Mouse (Mus musculus): ENCODE data around the gene Rtkn.

The Rtkn gene

DNA sequence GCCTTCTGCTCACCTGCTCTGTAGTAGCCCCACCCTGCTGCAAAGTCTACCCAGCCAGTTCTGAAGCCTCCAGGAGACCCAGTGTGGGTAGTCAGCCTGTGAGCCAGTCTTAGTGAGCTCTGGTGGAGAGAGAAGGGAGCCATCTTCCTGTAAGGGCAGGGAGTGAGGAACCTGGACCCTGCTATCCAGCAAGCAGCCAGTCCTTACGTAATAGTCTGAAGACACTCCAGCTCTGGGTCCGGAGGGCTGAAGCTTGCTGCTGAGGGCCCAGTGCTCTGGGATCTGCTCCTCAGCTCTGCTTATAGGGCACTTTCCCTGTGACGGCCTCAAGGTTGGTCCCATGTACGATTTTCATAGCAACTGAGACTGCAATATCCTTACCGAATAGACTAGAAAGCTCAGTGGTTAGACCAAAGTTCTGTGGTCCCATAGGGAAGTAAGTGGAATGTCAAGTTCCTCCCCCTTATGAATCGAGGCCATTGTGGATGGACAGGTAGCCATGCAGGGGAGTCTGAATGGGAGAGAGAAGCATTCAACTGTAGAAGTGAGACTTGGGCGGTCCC is at the start of gene Rtkn:
Rtkn (plus strand) TSS at position 513 of the 563 bp plus-strand sequence.
- DNase-seq (ENCODE audit: low read depth in 2 of 2, low spot score in 2 of 2): no peak

DNA sequence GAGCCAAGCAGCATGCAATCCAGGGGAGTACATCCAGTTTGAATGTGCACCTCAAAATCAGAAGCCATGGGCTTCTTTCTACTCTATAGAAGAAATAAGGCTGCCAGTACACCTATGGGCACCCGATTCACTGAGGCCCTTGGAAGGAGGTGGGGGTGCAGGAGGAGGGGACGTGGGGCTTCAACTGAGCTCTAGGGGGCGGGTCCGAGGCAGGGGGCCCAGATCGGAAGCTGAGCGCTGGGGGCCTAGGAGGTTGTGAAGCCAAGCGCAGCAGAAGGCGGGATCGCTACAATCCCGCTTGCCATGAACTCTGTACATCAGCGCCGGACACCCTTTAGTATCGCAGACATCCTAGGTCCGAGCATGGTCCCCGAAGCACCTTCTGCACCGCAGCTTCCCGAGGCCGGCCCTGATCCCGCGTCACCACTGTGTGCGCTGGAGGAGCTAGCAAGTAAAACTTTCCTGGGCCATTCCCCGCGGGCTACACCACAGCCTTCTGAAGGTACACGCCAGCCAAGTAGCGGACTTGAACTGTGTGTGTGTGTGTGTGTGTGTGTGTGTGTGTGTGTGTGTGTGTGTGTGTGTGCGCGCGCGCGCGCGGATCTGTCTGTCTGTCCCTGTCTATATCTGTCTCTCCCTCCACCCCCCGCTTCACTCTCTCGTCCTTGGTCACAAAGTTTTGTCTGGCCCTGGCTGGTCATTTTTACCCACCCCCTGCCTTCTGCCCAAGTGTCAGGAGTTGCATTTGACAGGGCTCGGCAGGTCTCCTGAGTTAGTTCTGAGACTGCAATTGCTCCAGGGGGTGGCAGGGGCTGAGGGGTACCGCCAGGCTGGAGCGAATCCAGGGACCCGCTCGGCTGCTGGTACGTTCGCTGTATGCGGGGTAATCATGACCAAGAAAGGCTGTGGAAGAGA is 48.9 kb upstream of the Rtkn start, which contains the start of gene Lbx2:
Lbx2 (plus strand) TSS at position 247 of the 915 bp plus-strand sequence.
- DNase-seq (ENCODE audit: low read depth in 2 of 2, low spot score in 2 of 2): no peak

DNA sequence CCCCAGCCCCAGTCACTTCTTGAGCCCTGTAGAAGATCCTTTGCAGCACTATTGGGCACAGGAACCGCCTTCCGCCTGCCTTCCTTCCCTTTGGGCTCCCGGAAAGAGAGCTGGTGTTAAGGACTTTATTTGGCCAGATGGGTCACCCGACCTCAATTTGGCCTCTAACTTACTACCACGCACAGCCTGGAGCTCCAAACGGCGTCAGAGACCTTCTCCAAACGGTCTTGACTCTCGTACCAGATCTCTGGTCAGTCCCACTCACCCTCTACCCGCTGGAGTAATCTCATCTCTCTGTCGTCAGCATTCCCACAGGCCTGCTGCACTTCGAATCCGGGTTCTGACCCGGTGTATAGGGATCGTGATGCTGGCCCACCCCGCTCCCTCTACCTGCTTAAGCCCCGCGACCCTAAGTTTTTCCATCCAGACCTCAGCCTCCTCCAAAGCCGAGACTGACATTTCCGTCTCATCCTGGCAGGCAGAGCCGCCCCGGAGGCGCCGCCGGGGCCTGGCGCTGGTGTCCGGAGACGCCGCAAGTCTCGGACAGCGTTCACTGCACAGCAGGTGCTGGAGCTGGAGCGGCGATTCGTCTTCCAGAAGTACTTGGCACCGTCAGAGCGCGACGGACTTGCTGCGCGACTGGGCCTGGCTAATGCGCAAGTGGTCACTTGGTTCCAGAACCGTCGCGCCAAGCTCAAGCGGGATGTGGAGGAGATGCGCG is 47.9 kb upstream of the Rtkn start:
- DNase-seq (ENCODE audit: low read depth in 2 of 2, low spot score in 2 of 2): no peak

DNA sequence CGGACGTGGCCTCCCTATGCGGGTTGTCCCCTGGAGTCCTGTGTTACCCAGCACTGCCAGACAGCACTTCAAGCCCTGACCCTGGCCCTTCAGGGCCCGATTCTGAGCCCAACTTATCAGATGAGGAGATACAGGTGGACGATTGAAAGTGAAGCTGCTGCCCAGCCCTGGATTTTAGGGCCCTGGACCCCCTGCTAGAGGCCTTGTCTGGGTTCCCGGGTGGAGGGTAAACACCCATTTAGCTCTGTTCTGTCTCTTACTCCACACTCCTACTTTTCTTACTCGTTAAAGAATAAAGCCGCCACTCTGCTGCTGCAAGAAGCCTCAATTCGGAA is 47.4 kb upstream of the Rtkn start:
- no peak for DNase-seq (ENCODE audit: low read depth in 2 of 2, low spot score in 2 of 2)

DNA sequence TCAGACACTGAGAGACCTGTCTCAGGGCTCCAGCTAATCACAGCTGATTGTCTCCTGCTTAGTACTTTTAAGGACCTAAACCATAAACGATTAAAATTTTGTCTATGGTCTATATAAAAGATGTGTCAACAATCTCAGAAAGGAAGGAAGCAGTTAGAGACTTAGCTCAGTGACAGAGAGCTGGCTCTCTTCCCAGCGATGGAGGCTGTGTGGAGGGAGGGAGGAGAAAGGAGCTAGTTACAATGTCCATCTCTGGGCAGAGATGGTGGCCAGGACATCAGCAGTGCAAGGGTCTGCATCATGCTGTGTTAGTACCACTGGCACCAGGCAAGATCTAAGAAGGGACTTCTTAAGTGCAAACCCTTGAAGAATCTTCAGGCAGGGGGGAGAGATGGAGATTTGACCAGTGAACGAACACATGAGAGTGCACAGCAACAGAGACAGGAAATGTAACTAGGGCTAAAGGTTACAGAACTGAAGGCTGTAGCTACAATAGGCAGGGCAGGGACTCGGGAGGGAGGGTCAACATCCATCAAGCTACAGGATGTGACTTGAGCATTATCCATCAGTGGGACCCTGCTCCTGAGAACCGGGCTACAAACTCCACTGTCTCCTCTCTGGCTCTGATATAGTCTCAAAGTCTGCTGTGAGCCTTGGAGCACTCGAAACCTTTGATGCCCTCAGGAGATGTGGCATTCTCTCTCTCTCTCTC is 42.7 kb upstream of the Rtkn start:
- DNase-seq (ENCODE audit: low read depth in 2 of 2, low spot score in 2 of 2): no peak

DNA sequence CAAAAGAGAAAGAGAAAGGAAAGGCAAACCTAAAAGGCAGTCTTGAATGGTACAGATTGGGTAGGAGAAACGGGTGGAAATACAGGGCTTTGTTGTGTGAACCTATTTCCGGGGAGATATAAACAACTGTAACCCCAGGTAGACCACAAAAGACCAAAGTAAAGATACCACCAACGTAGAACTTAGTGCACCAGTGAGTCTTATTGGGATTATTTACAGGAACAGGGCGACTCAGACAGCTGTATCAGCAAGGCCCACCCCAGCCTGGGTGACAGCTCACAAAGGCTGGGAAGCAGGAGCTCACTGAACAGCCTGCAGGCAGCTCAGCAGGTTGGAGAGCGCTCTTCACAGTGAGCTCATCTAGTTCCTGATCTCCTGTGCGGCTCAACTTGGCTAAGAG is 39.3 kb upstream of the Rtkn start:
- peak; percentile 57 to 66 for DNase-seq (ENCODE audit: low read depth in 2 of 2, low spot score in 2 of 2)

DNA sequence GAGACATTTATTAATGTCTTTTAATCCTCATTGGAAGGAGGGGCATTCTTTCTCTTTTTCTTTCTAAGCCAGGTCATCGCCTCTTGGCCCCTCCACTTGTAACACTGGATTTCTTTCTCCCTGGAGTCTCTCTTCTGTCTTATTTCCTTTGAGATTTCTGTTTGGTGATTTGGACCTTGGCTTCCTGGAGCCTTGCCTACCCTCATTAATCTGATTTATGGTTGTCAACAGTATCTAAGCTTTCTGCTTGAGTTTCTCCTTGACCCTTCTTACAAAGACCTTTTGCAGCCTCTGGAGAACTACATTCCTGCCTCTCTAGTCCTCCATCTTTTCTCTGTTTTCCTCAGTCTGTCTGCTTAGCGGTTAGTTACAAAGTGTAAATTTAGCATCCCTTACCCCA is 36.9 kb upstream of the Rtkn start:
- DNase-seq (ENCODE audit: low read depth in 2 of 2, low spot score in 2 of 2): no peak

DNA sequence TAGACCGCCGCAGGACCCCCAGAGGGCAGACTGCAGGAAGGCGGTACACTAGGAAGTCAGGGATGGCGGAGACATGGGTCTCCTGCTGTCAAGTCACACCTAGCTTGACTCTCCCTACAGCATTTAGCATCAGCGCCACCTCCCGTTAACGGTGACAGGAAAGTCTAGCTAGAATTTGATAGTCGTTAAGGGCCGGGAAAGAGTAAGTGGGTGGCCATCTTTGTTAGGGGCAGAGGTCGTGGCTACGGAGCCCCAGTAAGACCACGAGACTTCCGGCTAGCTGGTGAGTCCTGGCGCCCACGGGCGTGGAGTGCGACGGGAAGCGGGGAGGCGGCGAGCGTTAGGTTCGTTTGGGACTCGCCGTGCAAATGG is 34.0 kb upstream of the Rtkn start, which contains the start of the genes Ccdc142 and Gm42688:
Ccdc142 (plus strand) TSS at position 286 of the 372 bp plus-strand sequence.
Gm42688 (plus strand) TSS at position 302 of the 372 bp plus-strand sequence.
- peak; percentile 81 to 85 for DNase-seq (ENCODE audit: low read depth in 2 of 2, low spot score in 2 of 2)

DNA sequence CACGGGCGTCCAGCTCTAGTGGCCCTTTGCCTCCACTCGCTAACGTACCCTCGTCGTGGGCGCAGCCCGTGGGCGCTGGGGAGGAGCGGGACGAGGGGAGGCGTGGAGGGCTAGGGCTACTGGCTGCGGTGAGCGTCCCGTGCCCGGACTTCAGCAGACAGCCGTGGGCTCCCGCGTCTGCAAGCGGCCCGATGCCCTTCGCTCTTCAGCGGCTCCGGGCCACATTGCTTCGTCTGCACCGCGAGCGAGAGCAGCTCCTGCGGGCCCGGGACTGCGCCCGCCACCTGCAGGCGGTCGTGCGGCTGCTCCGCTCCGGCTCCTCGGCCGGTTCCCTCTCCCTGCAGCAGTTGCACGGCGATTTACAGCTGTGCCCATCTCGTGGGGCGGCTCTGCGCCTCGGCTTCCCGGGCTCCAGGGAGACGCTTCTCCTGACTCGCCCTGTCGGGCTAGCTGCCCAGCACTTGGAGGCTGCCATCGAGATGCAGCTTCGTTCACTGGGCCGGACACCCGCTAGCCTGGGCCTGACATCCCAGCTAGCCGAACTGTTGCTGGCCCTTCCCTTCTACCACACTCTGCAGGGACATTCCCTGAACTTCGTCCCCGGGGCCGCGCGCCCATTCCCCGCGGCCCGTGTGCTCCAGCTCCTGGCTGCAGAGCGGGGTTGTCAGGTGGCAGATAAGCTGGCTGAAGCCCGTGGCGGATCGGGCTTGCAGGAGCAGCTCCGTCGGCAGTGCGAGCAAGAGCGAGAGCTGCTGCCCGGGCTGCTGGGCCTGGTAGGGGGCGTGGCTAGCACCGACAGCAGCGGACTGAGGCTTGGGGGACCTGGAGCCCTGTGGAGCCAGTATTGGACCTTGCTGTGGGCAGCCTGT is 33.3 kb upstream of the Rtkn start:
- peak; percentile 62 to 63 for DNase-seq (ENCODE audit: low read depth in 2 of 2, low spot score in 2 of 2)

DNA sequence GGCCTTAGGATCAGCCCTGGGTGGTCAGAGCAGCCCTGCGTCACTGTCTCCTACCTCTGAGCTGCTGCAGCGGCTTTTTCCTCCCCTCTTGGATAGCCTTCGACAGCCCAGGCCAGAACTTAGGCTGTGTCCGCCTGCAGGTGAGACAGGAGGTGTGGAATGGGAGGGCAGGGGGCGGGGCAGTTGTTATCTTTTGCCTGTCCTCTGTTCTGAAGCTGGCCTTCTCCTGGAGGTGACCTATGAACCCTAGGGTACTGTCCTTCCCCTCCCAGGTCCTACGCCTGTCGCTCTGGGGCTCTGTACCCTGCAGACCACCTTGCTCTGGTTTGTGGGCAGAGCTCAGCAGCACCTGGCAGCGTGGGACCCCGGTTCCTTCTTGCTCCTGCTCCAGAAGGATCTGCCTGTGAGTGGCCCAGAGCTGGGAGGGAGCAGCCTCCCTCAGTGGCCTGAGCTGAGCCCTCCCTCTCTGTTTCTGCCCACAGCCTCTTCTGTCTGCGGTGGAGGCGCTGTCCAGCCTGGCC is 32.1 kb upstream of the Rtkn start:
- no peak for DNase-seq (ENCODE audit: low read depth in 2 of 2, low spot score in 2 of 2)

DNA sequence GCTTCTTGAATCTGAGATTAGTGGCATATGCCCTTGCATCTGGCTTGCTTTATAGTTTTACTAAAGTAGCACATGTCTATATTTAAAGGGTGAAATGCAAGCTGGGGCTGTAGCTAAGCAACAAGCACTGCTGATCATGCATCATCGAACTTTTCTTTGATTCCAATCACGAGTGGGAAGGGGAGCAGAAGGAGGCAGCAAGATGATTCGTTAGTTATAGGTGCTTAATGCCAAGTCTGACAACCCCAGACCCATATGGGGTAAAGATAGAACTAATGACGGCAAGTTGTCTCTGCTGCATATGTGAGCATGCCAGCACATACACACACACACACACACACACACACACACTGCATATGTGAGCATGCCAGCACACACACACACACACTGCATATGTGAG is 31.1 kb upstream of the Rtkn start:
- no peak for DNase-seq (ENCODE audit: low read depth in 2 of 2, low spot score in 2 of 2)

DNA sequence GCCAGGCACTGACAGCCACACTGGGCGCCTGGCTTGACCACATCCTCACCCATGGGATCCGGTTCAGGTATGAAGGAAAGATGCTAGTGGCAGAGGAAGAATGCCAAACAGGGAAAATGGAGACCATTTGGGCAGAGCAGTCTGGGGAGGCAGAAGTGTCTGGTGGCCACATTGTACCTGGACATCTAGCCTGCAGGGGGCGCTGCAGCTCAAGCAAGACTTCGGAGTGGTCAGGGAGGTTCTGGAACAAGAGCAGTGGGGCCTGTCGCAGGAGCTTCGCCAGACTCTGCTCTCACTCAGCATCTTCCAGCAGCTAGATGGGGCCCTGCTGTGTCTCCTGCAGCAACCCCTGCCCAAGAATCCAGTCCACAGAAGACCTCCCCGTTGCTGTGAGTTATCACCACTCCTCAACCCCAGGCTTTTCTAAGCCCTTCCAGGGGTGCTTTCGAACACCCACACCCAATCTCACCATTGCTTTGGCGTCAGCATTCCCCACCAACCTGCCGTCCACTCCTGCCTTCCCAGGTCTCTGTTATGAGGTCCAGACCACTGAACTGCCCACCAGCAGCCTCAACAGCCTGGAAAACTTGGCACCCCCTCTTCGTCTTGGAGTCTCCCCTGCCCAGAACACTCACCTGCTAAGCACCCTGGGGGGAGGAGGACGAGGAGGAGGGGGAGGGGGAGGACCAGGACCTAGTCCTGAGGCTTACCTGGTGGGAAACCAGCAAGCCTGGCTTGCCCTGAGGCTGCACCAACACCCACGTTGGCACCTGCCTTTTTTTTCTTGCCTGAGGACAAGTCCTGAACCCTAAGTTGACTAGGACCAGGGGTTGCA is 27.5 kb upstream of the Rtkn start:
- peak; percentile 81 for DNase-seq (ENCODE audit: low read depth in 2 of 2, low spot score in 2 of 2)

DNA sequence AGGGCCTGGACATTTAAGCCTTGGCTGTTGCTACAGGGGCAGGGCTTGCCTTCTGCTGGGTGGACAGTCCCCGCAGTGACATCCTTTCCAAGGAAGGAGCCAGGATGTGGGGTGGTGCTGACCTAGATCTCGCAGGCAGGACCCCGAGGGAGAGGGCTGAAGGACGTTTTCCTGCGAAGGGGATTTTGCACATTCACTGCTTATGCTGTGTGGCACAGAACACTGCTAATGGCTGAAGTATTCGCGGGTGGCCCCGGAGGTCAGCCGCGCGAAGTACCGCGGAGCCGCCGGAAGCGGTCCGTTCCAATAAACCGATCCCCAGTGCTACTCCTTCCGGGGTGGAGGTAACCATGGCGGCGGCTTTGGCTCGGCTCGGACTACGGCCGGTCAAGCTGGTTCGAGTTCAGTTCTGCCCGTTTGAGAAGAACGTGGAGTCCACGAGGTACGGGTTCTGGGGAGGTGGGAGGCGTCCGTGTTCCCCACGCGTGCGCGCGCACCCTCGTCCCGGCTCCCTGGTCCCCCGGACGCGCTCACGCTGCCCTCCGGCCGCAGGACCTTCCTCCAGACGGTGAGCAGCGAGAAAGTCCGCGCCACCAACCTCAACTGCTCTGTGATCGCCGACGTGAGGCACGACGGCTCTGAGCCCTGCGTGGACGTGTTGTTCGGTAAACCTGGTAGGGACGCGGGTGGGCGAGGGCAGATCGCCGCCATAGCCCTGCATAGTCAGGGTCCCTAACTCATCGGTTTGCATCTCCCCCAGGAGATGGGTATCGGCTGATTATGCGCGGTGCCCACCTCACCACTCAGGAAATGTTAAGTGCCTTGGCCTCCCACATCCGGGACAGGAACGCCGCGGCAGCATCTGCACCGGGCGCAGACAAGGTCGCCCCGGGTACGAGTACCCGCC is 26.2 kb upstream of the Rtkn start, which contains the start of gene Mrpl53:
Mrpl53 (plus strand) TSS at position 279 of the 907 bp plus-strand sequence.
- DNase-seq (ENCODE audit: low read depth in 2 of 2, low spot score in 2 of 2): peak; percentile 39 to 46

DNA sequence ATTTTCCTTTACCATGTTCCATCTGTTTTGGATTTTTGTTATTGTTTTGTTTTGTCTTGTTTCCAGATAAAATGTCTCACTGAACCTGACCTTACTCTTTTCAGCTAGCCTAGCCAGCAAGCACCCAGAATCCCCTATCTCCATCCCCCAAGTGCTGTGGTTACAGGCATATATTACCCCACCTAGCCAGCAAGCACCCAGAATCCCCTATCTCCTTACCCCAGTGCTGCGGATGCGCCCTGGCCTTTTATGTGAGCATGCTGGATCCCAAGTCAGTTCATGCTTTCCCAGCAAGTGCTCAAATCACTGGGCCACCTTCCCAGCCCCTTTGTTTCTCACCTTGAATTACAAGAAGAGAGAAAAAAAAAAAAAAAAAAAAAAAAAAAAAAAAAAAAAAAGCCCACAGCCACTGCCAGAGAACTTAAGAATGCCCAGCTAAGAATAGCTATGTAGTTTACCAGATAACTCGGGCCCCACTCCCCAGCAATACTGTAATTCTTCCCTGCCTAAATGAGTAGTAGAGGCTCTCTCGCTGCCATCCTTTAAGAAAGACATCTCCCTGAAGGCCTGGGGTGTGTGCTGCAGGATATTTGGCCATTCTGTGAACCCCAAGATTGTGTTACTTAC is 23.6 kb upstream of the Rtkn start:
- no peak for DNase-seq (ENCODE audit: low read depth in 2 of 2, low spot score in 2 of 2)

DNA sequence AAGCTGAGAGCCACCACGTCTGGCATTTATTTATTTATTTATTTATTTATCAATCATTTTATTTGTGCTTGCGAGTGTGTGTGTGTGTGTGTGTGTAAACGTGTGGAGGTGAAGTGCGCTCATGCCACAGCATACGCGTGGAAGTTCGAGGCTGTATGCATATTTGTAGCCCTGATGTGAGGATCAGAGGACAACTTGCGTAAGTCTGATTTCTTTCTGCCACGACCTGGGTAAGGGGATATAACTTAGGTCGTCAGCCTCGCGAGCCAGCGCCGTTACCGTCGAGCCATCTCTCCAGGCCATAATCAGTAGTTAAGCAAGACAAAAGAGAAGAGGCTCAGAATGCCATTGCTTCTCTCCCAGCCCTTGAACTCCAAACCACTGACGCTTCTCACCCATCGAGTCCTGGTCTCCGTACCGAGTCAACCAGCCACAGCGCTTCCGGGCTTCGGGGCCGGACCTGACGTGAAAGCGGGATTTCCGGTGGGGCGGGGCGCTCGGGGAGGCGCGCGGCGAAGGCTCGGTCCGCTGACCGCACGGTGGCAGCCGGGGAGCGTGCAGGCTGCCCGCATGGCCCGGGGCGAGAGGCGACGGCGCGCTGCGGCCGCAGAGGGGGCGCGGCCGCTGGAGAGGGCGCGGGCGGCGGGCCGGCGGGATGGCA is 20.1 kb upstream of the Rtkn start, which contains the start of gene Mogs:
Mogs (plus strand) TSS at position 486 of the 661 bp plus-strand sequence.
- DNase-seq (ENCODE audit: low read depth in 2 of 2, low spot score in 2 of 2): peak; percentile 77 to 79

DNA sequence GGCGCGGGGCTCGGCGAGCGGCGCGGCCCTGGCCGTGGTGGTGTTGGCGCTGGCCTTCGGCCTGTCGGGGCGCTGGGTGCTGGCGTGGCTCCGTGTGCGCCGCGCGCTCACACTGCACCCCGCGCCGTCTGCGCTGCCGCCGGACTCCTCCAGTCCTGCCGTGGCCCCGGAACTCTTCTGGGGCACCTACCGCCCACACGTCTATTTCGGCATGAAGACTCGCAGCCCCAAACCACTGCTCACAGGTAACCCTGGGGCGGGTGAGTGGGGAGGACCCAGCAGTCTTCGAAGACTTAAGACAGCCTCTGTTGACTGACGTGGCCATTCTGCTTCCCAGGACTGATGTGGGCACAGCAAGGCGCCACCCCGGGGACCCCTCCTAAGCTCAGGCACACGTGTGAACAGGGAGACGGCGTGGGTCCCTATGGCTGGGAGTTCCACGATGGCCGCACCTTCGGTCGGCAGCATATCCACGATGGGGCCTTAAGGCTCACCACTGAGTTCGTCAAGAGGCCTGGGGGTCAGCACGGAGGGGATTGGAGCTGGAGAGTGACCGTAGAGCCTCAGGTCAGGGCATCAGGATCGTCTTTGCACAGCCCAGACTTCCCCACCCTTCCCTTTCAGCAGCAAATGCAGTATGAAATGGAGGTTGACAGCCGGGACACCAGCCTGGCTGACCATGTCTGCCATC is 19.4 kb upstream of the Rtkn start:
- peak in 1 of 2 experiments; percentile 31 for DNase-seq (ENCODE audit: low read depth in 2 of 2, low spot score in 2 of 2)
